Mouse (Mus musculus) bone marrow macrophage, adult 2 months (primary cell): ENCODE data around the gene Thbs4.
"Not testable (repeated sequence)": the region's sequence is repeated elsewhere in the genome, so short reads cannot be mapped to it uniquely, and the experiment has no call there.

Experiments used
- CTCF ChIP-seq: IDR thresholded peaks from 2 replicates; pipeline ENCODE4 v1.5.1; 2012; ENCODE audit warnings: low read depth, mild to moderate bottlenecking, low read length, moderate library complexity
- POLR2A ChIP-seq: IDR thresholded peaks from 2 replicates; pipeline ENCODE4 v1.6.1; 2012; ENCODE audit warnings: mild to moderate bottlenecking, low read depth, low read length, borderline replicate concordance

- not testable (repeated sequence) for TF ChIP-seq CTCF, POLR2A
Observed at GRCm38 (mm10) chr13:92810592-92810991, 16.0 kb upstream of the Thbs4 start.
